Mouse (Mus musculus) stomach, embryonic 15.5 days (tissue): ENCODE data around the gene Fgf11. TPM values are rescaled to one million over a fixed set of nuclear protein-coding genes. Genes with fewer than 3 reads are reported as not detected.
A peak's percentile ranks its signal among the peaks of the same experiment; 100 is the strongest.

ENCODE experiments used
- ATAC-seq: fragments of 200-750 bp; cut with Nextera tagmentation; 2 replicates; pipeline ENCODE4 v1.8.0; 2017; ENCODE audit warnings: low read depth, moderate number of reproducible peaks, moderate TSS enrichment; ENCODE audit not compliant: insufficient read depth, low FRiP score
- H3K27ac ChIP-seq: fragments of 300-500 bp; sonication (generic); 2 replicates; pipeline ENCODE4 v1.5.1; 2015; ENCODE audit warnings: mild to moderate bottlenecking, inconsistent platforms
- H3K27me3 ChIP-seq: fragments of 300-500 bp; sonication (generic); replicated peaks from 2 replicates; pipeline ENCODE4 v1.6.1; 2015; ENCODE audit warnings: inconsistent platforms
- H3K36me3 ChIP-seq: fragments of 300-500 bp; sonication (generic); 2 replicates; pipeline ENCODE4 v1.6.1; 2015; ENCODE audit warnings: inconsistent platforms
- H3K4me1 ChIP-seq: fragments of 300-500 bp; sonication (generic); 2 replicates; pipeline ENCODE4 v1.6.1; 2015; ENCODE audit warnings: inconsistent platforms
- H3K4me2 ChIP-seq: fragments of 300-500 bp; sonication (generic); 2 replicates; pipeline ENCODE4 v1.6.1; 2015; ENCODE audit warnings: mild to moderate bottlenecking, inconsistent platforms
- H3K4me3 ChIP-seq: fragments of 300-500 bp; sonication (generic); replicated peaks from 2 replicates; pipeline ENCODE4 v1.5.1; 2015; ENCODE audit warnings: inconsistent platforms
- H3K9ac ChIP-seq: fragments of 300-500 bp; sonication (generic); 2 replicates; pipeline ENCODE4 v1.6.1; 2015; ENCODE audit warnings: inconsistent platforms
- H3K9me3 ChIP-seq: fragments of 300-500 bp; sonication (generic); 2 replicates; pipeline ENCODE4 v1.6.1; 2016; ENCODE audit warnings: inconsistent platforms
- WGBS: fragments of 180-500 bp; shearing (Covaris S2); methylation state at CpG from one replicate; pipeline ENCODE4 v1.1.7; 2015; 5-methylcytosine and 5-hydroxymethylcytosine counted together
- polyA plus RNA-seq: library from polyadenylated mRNA; unstranded; fragments of >200 nt; fragmentation: Nextera tagmentation; extraction: Ambion mirVana; gene quantifications from 2 replicates; pipeline ENCODE4 v1.2.1, GENCODE M21; 2015

Gene Fgf11
- polyA plus RNA-seq: 2.2 and 2.4 TPM in 2 replicates

GRCm38 (mm10) chr11:69801379-69801977, at the start of gene Fgf11:
TSS of gene Fgf11 (minus strand) at chr11:69801857.
- 2% methylated on average over 33 of the region's 33 CpGs for WGBS
- Histone ChIP-seq H3K27me3 (peaks cover 6% of the 10 kb centered on the region; the same call in 1 of the 2 replicates), H3K9me3 (no peaks in the 10 kb centered on the region), H3K4me2 (peak within 1 kb of the TSS; percentile 98), H3K9ac (peak within 1 kb of the TSS; percentile 60), H3K4me3 (peak within 1 kb of the TSS; percentile 56), H3K4me1 (peaks cover 58% of the 10 kb centered on the region), H3K27ac (peak within 1 kb of the TSS; percentile 76), H3K36me3 (no peaks in the 10 kb centered on the region)
- no peak for ATAC-seq

GRCm38 (mm10) chr11:69850754-69851153, 49.1 kb upstream of the Fgf11 start:
- Histone ChIP-seq H3K4me2 (no peak overlapping the region), H3K27ac (no peak overlapping the region), H3K4me3 (no peak overlapping the region), H3K9me3 (no peaks in the 10 kb centered on the region), H3K27me3 (no peaks in the 10 kb centered on the region), H3K9ac (no peak overlapping the region), H3K36me3 (peaks cover 44% of the 10 kb centered on the region), H3K4me1 (peaks cover 22% of the 10 kb centered on the region)
- ATAC-seq: no peak
- 73% methylated on average over 8 of the region's 8 CpGs for WGBS

- H3K4me1 ChIP-seq: peaks cover 23% of the 10 kb centered on the region
- H3K27ac ChIP-seq: no peak overlapping the region
- no peak overlapping the region for H3K4me2 ChIP-seq
- peaks cover 44% of the 10 kb centered on the region for H3K36me3 ChIP-seq
- H3K4me3 ChIP-seq: no peak overlapping the region
- WGBS: 90% methylated on average over 15 of the region's 15 CpGs
- H3K9me3 ChIP-seq: no peaks in the 10 kb centered on the region
- ATAC-seq: no peak
- H3K27me3 ChIP-seq: no peaks in the 10 kb centered on the region
- no peak overlapping the region for H3K9ac ChIP-seq
Measured at GRCm38 (mm10) chr11:69849884-69850283, 48.2 kb upstream of the Fgf11 start.

- Histone ChIP-seq H3K36me3 (peaks cover 44% of the 10 kb centered on the region), H3K9ac (no peak overlapping the region), H3K9me3 (no peaks in the 10 kb centered on the region), H3K4me2 (no peak overlapping the region), H3K4me1 (peaks cover 23% of the 10 kb centered on the region), H3K27ac (0 out of 2 replicates have a peak overlapping the region, but pooled peaks have one; percentile 3), H3K4me3 (no peak overlapping the region), H3K27me3 (no peaks in the 10 kb centered on the region)
- WGBS: 81% methylated on average over 9 of the region's 9 CpGs
- no peak for ATAC-seq
Measured at GRCm38 (mm10) chr11:69849128-69849527, 47.5 kb upstream of the Fgf11 start.

GRCm38 (mm10) chr11:69848021-69848420, 46.4 kb upstream of the Fgf11 start:
- WGBS: 95% methylated on average over 6 of the region's 6 CpGs
- Histone ChIP-seq H3K36me3 (peaks cover 44% of the 10 kb centered on the region), H3K4me1 (peaks cover 21% of the 10 kb centered on the region), H3K4me3 (peak overlapping the region; percentile 72), H3K9ac (no peak overlapping the region), H3K27ac (no peak overlapping the region), H3K27me3 (no peaks in the 10 kb centered on the region), H3K9me3 (no peaks in the 10 kb centered on the region), H3K4me2 (peak overlapping the region; percentile 84)
- no peak for ATAC-seq

- H3K4me3 ChIP-seq: peak overlapping the region; percentile 72
- no peaks in the 10 kb centered on the region for H3K9me3 ChIP-seq
- no peaks in the 10 kb centered on the region for H3K27me3 ChIP-seq
- peaks cover 20% of the 10 kb centered on the region for H3K4me1 ChIP-seq
- H3K9ac ChIP-seq: peak overlapping the region; percentile 59
- H3K27ac ChIP-seq: peak overlapping the region; percentile 93
- WGBS: 10% methylated on average over 37 of the region's 37 CpGs
- H3K36me3 ChIP-seq: peaks cover 37% of the 10 kb centered on the region
- peak; percentile 44 for ATAC-seq
- peak overlapping the region; percentile 84 for H3K4me2 ChIP-seq
Measured at GRCm38 (mm10) chr11:69846738-69847688, 45.4 kb upstream of the Fgf11 start.

- H3K9ac ChIP-seq: peak within 1 kb of the TSS; percentile 59
- no peaks in the 10 kb centered on the region for H3K27me3 ChIP-seq
- peak; percentile 92 for ATAC-seq
- peak within 1 kb of the TSS; percentile 84 for H3K4me2 ChIP-seq
- H3K4me3 ChIP-seq: peak within 1 kb of the TSS; percentile 72
- H3K4me1 ChIP-seq: peaks cover 20% of the 10 kb centered on the region
- under 1% methylated on average over 38 of the region's 38 CpGs for WGBS
- peak within 1 kb of the TSS; percentile 93 for H3K27ac ChIP-seq
- peaks cover 33% of the 10 kb centered on the region for H3K36me3 ChIP-seq
- H3K9me3 ChIP-seq: no peaks in the 10 kb centered on the region
Measured at GRCm38 (mm10) chr11:69846198-69846680, 44.6 kb upstream of the Fgf11 start, which contains the start of gene Plscr3. TSS of gene Plscr3 (plus strand) at chr11:69846376.

GRCm38 (mm10) chr11:69838714-69839104, 37.1 kb upstream of the Fgf11 start:
- no peaks in the 10 kb centered on the region for H3K9me3 ChIP-seq
- ATAC-seq: no peak
- WGBS: under 1% methylated on average over 7 of the region's 7 CpGs
- H3K27me3 ChIP-seq: peaks cover 3% of the 10 kb centered on the region; the same call in 1 of the 2 replicates
- no peaks in the 10 kb centered on the region for H3K36me3 ChIP-seq
- H3K4me3 ChIP-seq: peak overlapping the region; percentile 77
- H3K9ac ChIP-seq: peak overlapping the region; percentile 73
- peak overlapping the region; percentile 91 for H3K4me2 ChIP-seq
- H3K27ac ChIP-seq: peak overlapping the region; percentile 91
- peaks cover 34% of the 10 kb centered on the region for H3K4me1 ChIP-seq

- Histone ChIP-seq H3K36me3 (no peaks in the 10 kb centered on the region), H3K27ac (peak within 1 kb of the TSS; percentile 91), H3K4me1 (peaks cover 37% of the 10 kb centered on the region), H3K4me3 (peak within 1 kb of the TSS; percentile 77), H3K27me3 (peaks cover 3% of the 10 kb centered on the region; the same call in 1 of the 2 replicates), H3K9ac (peak within 1 kb of the TSS; percentile 73), H3K9me3 (no peaks in the 10 kb centered on the region), H3K4me2 (peak within 1 kb of the TSS; percentile 91)
- peak; percentile 89 for ATAC-seq
- 0% methylated on average over 34 of the region's 34 CpGs for whole genome bisulfite sequencing
Measured at GRCm38 (mm10) chr11:69837952-69838713, 36.5 kb upstream of the Fgf11 start, which contains the start of gene Tmem256. TSS of gene Tmem256 (plus strand) at chr11:69838514.

- Histone ChIP-seq H3K4me1 (peaks cover 37% of the 10 kb centered on the region), H3K9me3 (no peaks in the 10 kb centered on the region), H3K27me3 (peaks cover 3% of the 10 kb centered on the region; the same call in 1 of the 2 replicates), H3K27ac (peak within 1 kb of the TSS; percentile 91), H3K9ac (peak within 1 kb of the TSS; percentile 73), H3K36me3 (no peaks in the 10 kb centered on the region), H3K4me2 (peak within 1 kb of the TSS; percentile 91), H3K4me3 (peak within 1 kb of the TSS; percentile 77)
- no peak; the same call in 1 of the 2 replicates for ATAC-seq
- under 1% methylated on average over 32 of the region's 32 CpGs for WGBS
Measured at GRCm38 (mm10) chr11:69837604-69837951, 35.9 kb upstream of the Fgf11 start, which contains the start of gene Nlgn2. TSS of gene Nlgn2 (minus strand) at chr11:69837784.
